Comparison of ENCODE assay signal across 23 mouse cellular contexts in the genomic region with DNA sequence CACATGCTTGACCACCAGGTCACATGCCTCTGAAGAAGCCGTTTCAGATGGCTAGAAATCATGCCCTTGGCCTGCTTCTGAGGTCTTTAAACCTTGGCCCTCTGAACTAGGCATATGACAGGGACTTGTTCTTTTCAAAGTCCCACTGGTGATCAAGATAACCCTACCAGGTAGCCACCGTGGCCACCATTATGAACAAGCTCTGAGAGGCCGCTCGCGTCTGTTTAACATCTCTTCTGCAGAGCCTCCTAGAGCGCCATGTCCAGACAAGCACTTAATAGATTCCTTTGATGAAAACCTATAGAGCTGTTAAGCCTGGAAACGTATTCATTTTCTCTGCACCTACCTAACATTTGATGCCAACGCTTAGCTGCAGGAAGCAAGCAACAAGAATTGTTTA.
DNase-seq lines count a peak whose midpoint lies in the region; ATAC-seq and TF ChIP-seq lines count a peak whose summit lies in the region.
"Had no signal": no experiment of that assay in that cellular context is flagged by ENCODE, and none has a peak within 500 bp of the region (broad histone marks: within the 10 kb centered on the region; RNA-seq: fewer than 3 reads in every experiment).

No protein-coding gene starts in this region.

- no peaks in the 10 kb centered on the region for H3K9me3 ChIP-seq in embryonic facial prominence, embryonic 15.5 days (replicated peaks)
- no peaks in the 10 kb centered on the region for H3K9me3 ChIP-seq in embryonic facial prominence, embryonic 10.5 days
- no peaks in the 10 kb centered on the region for H3K9me3 ChIP-seq in forebrain, embryonic 15.5 days
- H3K9me3 ChIP-seq in forebrain, embryonic 10.5 days = no peaks in the 10 kb centered on the region
- H3K9me3 ChIP-seq in midbrain, embryonic 15.5 days = no peaks in the 10 kb centered on the region
- H3K9me3 ChIP-seq in midbrain, postnatal 0 days (ENCODE audit: low read length) = no peaks in the 10 kb centered on the region
- H3K9me3 ChIP-seq: embryonic facial prominence, embryonic 12.5 days; heart, embryonic 12.5 days; heart, embryonic 15.5 days had no signal

- H3K4me3 ChIP-seq in embryonic facial prominence, embryonic 15.5 days (replicated peaks) = no peak overlapping the region
- H3K4me3 ChIP-seq in embryonic facial prominence, embryonic 10.5 days = no peak overlapping the region
- no peak overlapping the region for H3K4me3 ChIP-seq in forebrain, embryonic 15.5 days
- H3K4me3 ChIP-seq in forebrain, embryonic 10.5 days = no peak overlapping the region
- no peak overlapping the region for H3K4me3 ChIP-seq in midbrain, embryonic 15.5 days
- no peak overlapping the region for H3K4me3 ChIP-seq in midbrain, postnatal 0 days (ENCODE audit: low read depth, low read length)
- H3K4me3 ChIP-seq: embryonic facial prominence, embryonic 12.5 days; erythroblast, embryonic 14.5 days; gastrocnemius, adult 2 months; heart, embryonic 12.5 days; heart, embryonic 15.5 days had no signal

- H3K4me1 ChIP-seq in embryonic facial prominence, embryonic 15.5 days = 0 out of 2 replicates have a peak, but pooled peaks cover 4% of the 10 kb centered on the region
- peaks cover 3% of the 10 kb centered on the region; the same call in 1 of the 2 replicates for H3K4me1 ChIP-seq in embryonic facial prominence, embryonic 10.5 days
- 0 out of 2 replicates have a peak, but pooled peaks cover 4% of the 10 kb centered on the region for H3K4me1 ChIP-seq in forebrain, embryonic 15.5 days
- H3K4me1 ChIP-seq in forebrain, embryonic 10.5 days = 0 out of 2 replicates have a peak, but pooled peaks cover 4% of the 10 kb centered on the region
- H3K4me1 ChIP-seq in midbrain, embryonic 15.5 days = no peaks in the 10 kb centered on the region
- H3K4me1 ChIP-seq in midbrain, postnatal 0 days (ENCODE audit: insufficient read depth, low read length) = no peaks in the 10 kb centered on the region; the same call in 1 of the 2 replicates
- H3K4me1 ChIP-seq: embryonic facial prominence, embryonic 12.5 days; heart, embryonic 12.5 days; heart, embryonic 15.5 days had no signal

- H3K4me2 ChIP-seq in embryonic facial prominence, embryonic 15.5 days (replicated peaks) = no peak overlapping the region
- H3K4me2 ChIP-seq in forebrain, embryonic 15.5 days (replicated peaks) = no peak overlapping the region
- H3K4me2 ChIP-seq in midbrain, embryonic 15.5 days = no peak overlapping the region
- H3K4me2 ChIP-seq in midbrain, postnatal 0 days (ENCODE audit: low read depth, low read length, poor library complexity, severe bottlenecking) = no peak overlapping the region
- H3K4me2 ChIP-seq: embryonic facial prominence, embryonic 12.5 days; heart, embryonic 12.5 days; heart, embryonic 15.5 days; hindbrain, embryonic 14.5 days had no signal

- DNase-seq in embryonic facial prominence, embryonic 10.5 days (ENCODE audit: low spot score) = no peak
- no peak for DNase-seq in forebrain, embryonic 10.5 days (ENCODE audit: extremely low spot score, low spot score)
- no peak for DNase-seq in midbrain, postnatal 0 days (ENCODE audit: low spot score)
- DNase-seq: adrenal gland, adult 8-10 months; adrenal gland, postnatal 25 days; cerebellum, adult 18-20 months; cerebellum, adult 9-10 months; gastrocnemius, adult 2 months; gastrocnemius, postnatal 14 days; heart, adult 18-20 months; kidney, adult 18-20 months had no signal

- 83% methylated on average over 8 of the region's 8 CpGs for WGBS in embryonic facial prominence, embryonic 15.5 days
- 87% methylated on average over 8 of the region's 8 CpGs for WGBS in embryonic facial prominence, embryonic 10.5 days
- WGBS in forebrain, embryonic 15.5 days = 73% methylated on average over 8 of the region's 8 CpGs
- WGBS in forebrain, embryonic 10.5 days = 85% methylated on average over 8 of the region's 8 CpGs
- WGBS in midbrain, embryonic 15.5 days = 75% methylated on average over 8 of the region's 8 CpGs
- WGBS in midbrain, postnatal 0 days = 67% methylated on average over 8 of the region's 8 CpGs

- no peaks in the 10 kb centered on the region for H3K36me3 ChIP-seq in embryonic facial prominence, embryonic 15.5 days
- no peaks in the 10 kb centered on the region for H3K36me3 ChIP-seq in embryonic facial prominence, embryonic 10.5 days (replicated peaks)
- H3K36me3 ChIP-seq in forebrain, embryonic 15.5 days = no peaks in the 10 kb centered on the region
- H3K36me3 ChIP-seq in forebrain, embryonic 10.5 days (replicated peaks) = no peaks in the 10 kb centered on the region
- H3K36me3 ChIP-seq in midbrain, embryonic 15.5 days (replicated peaks) = no peaks in the 10 kb centered on the region
- H3K36me3 ChIP-seq in midbrain, postnatal 0 days (ENCODE audit: insufficient read depth, low read length) = no peaks in the 10 kb centered on the region
- H3K36me3 ChIP-seq: embryonic facial prominence, embryonic 12.5 days; heart, embryonic 12.5 days; heart, embryonic 15.5 days had no signal

- H3K27ac ChIP-seq in embryonic facial prominence, embryonic 15.5 days (replicated peaks) = 0 out of 2 replicates have a peak overlapping the region, but pooled peaks have one; percentile 39
- H3K27ac ChIP-seq in embryonic facial prominence, embryonic 10.5 days (replicated peaks) = no peak overlapping the region
- H3K27ac ChIP-seq in forebrain, embryonic 15.5 days (replicated peaks) = no peak overlapping the region
- H3K27ac ChIP-seq in forebrain, embryonic 10.5 days = no peak overlapping the region
- no peak overlapping the region for H3K27ac ChIP-seq in midbrain, embryonic 15.5 days
- no peak overlapping the region for H3K27ac ChIP-seq in midbrain, postnatal 0 days (ENCODE audit: low read depth, low read length)
- H3K27ac ChIP-seq: embryonic facial prominence, embryonic 12.5 days; gastrocnemius, adult 2 months; heart, embryonic 15.5 days; hindbrain, embryonic 14.5 days; hindbrain, postnatal 0 days had no signal

- TF ChIP-seq CTCF in midbrain, postnatal 0 days (IDR thresholded peaks at IDR 0.05) = no peak

- H3K9ac ChIP-seq in embryonic facial prominence, embryonic 15.5 days = no peak overlapping the region
- no peak overlapping the region for H3K9ac ChIP-seq in forebrain, embryonic 15.5 days (replicated peaks)
- no peak overlapping the region for H3K9ac ChIP-seq in midbrain, embryonic 15.5 days
- H3K9ac ChIP-seq in midbrain, postnatal 0 days (replicated peaks; ENCODE audit: low read length, poor library complexity, severe bottlenecking) = no peak overlapping the region
- H3K9ac ChIP-seq: embryonic facial prominence, embryonic 12.5 days; heart, embryonic 12.5 days; heart, embryonic 15.5 days; hindbrain, embryonic 14.5 days had no signal

- no peaks in the 10 kb centered on the region for H3K27me3 ChIP-seq in embryonic facial prominence, embryonic 15.5 days
- no peaks in the 10 kb centered on the region for H3K27me3 ChIP-seq in embryonic facial prominence, embryonic 10.5 days (replicated peaks; ENCODE audit: low read depth, poor library complexity, severe bottlenecking)
- no peaks in the 10 kb centered on the region for H3K27me3 ChIP-seq in forebrain, embryonic 15.5 days
- no peaks in the 10 kb centered on the region for H3K27me3 ChIP-seq in forebrain, embryonic 10.5 days (ENCODE audit: poor library complexity, severe bottlenecking)
- no peaks in the 10 kb centered on the region for H3K27me3 ChIP-seq in midbrain, embryonic 15.5 days (replicated peaks)
- no peaks in the 10 kb centered on the region for H3K27me3 ChIP-seq in midbrain, postnatal 0 days (ENCODE audit: insufficient read depth, low read length)
- H3K27me3 ChIP-seq: embryonic facial prominence, embryonic 12.5 days; heart, embryonic 12.5 days; heart, embryonic 15.5 days had no signal

- no peak for ATAC-seq in embryonic facial prominence, embryonic 15.5 days (ENCODE audit: insufficient number of reproducible peaks, low FRiP score, low TSS enrichment, low read depth)
- peak; percentile 50; the same call in 1 of the 2 replicates for ATAC-seq in forebrain, embryonic 15.5 days (replicated peaks)
- ATAC-seq in midbrain, embryonic 15.5 days (replicated peaks) = peak; percentile 74; the same call in 1 of the 2 replicates
- no peak for ATAC-seq in midbrain, postnatal 0 days (ENCODE audit: low FRiP score)
- ATAC-seq: activated CD4-positive, CD25-positive, alpha-beta regulatory T cell, adult 4 months; inflammation-experienced regulatory T-cells, adult 6 months; intestine, embryonic 16.5 days had no signal

Comparison
In these comparisons a context has a peak if more than half of its experiments do, and no peak if none do; other contexts are left out.
1. ATAC-seq: peak in forebrain, embryonic 15.5 days (single experiment) and midbrain, embryonic 15.5 days (single experiment); none in embryonic facial prominence, embryonic 15.5 days (single experiment) and midbrain, postnatal 0 days (single experiment).